Mouse (Mus musculus): ENCODE measurements around the gene Ms4a6d. TPM values are rescaled to one million over a fixed set of nuclear protein-coding genes. Genes with fewer than 3 reads are reported as not detected.

Ms4a6d gene
- total and polyA plus RNA-seq, 2 experiments from 2014 or later, result 2.3 to 3.0 TPM

- Histone ChIP-seq H3K4me2 (ENCODE audit: low read depth, low read length) (no peak overlapping the region), H3K27ac (no peak overlapping the region), H3K4me3 (ENCODE audit: low read length) (no peak overlapping the region), H3K9me3 (ENCODE audit: low read length) (no peaks in the 10 kb centered on the region), H3K27me3 (ENCODE audit: insufficient read depth, low read length) (no peaks in the 10 kb centered on the region), H3K36me3 (ENCODE audit: insufficient read depth, low read length) (no peaks in the 10 kb centered on the region), H3K4me1 (ENCODE audit: insufficient read depth, low read length) (no peaks in the 10 kb centered on the region), H3K9ac (replicated peaks; ENCODE audit: low read length) (no peak overlapping the region)
- no peak for TF ChIP-seq CTCF (IDR thresholded peaks at IDR 0.05; ENCODE audit: low read depth)
- no peak for DNase-seq (ENCODE audit: low spot score)
- WGBS, result 26% methylated on average over 2 of the region's 2 CpGs
- no peak for ATAC-seq
Observed at GRCm38 (mm10) chr19:11537336-11537735, 67.3 kb downstream of the Ms4a6d start.

Other genes with a start within 250 kb of the Ms4a6d start
- gene Ms4a4a, start 229.3 kb downstream of the Ms4a6d start, total RNA-seq (2014; rRNA removed), result 1.5 and 2.3 TPM in 2 replicates
- gene Ms4a4a, start 229.3 kb downstream of the Ms4a6d start, polyA plus RNA-seq (2015; fragmentation: Nextera tagmentation; extraction: Ambion mirVana), result 2.1 and 2.6 TPM in 2 replicates
- gene Ms4a4c, start 200.1 kb downstream of the Ms4a6d start, total RNA-seq (2014; rRNA removed), result not detected in 2 replicates
- 0.20 and 0.23 TPM in 2 replicates for gene Ms4a4c, start 200.1 kb downstream of the Ms4a6d start, polyA plus RNA-seq (2015; fragmentation: Nextera tagmentation; extraction: Ambion mirVana)
- not detected in 2 replicates for gene Ms4a4b, start 161.3 kb downstream of the Ms4a6d start, total RNA-seq (2014; rRNA removed)
- not detected in 2 replicates for gene Ms4a4b, start 161.3 kb downstream of the Ms4a6d start, polyA plus RNA-seq (2015; fragmentation: Nextera tagmentation; extraction: Ambion mirVana)
- 0.32 and 2.3 TPM in 2 replicates for gene Ms4a6c, start 135.5 kb downstream of the Ms4a6d start, total RNA-seq (2014; rRNA removed)
- 2.4 and 3.3 TPM in 2 replicates for gene Ms4a6c, start 135.5 kb downstream of the Ms4a6d start, polyA plus RNA-seq (2015; fragmentation: Nextera tagmentation; extraction: Ambion mirVana)
- gene Gm8369, start 118.9 kb downstream of the Ms4a6d start, total RNA-seq (2014; rRNA removed), result not detected in 2 replicates
- gene Gm8369, start 118.9 kb downstream of the Ms4a6d start, polyA plus RNA-seq (2015; fragmentation: Nextera tagmentation; extraction: Ambion mirVana), result not detected in 2 replicates
- 3.1 and 8.7 TPM in 2 replicates for gene Ms4a6b, start 88.3 kb downstream of the Ms4a6d start, total RNA-seq (2014; rRNA removed)
- gene Ms4a6b, start 88.3 kb downstream of the Ms4a6d start, polyA plus RNA-seq (2015; fragmentation: Nextera tagmentation; extraction: Ambion mirVana), result 2.3 and 2.6 TPM in 2 replicates
- not detected in 2 replicates for gene Ms4a4d, start 68.0 kb downstream of the Ms4a6d start, total RNA-seq (2014; rRNA removed)
- not detected in 2 replicates for gene Ms4a4d, start 68.0 kb downstream of the Ms4a6d start, polyA plus RNA-seq (2015; fragmentation: Nextera tagmentation; extraction: Ambion mirVana)
- 3.7 TPM in 1 of 2 replicates, not detected in the other for gene Ms4a2, start 18.9 kb upstream of the Ms4a6d start, total RNA-seq (2014; rRNA removed)
- gene Ms4a2, start 18.9 kb upstream of the Ms4a6d start, polyA plus RNA-seq (2015; fragmentation: Nextera tagmentation; extraction: Ambion mirVana), result 0.19 and 0.36 TPM in 2 replicates
- not detected in 2 replicates for gene Ms4a3, start 36.0 kb upstream of the Ms4a6d start, total RNA-seq (2014; rRNA removed)
- gene Ms4a3, start 36.0 kb upstream of the Ms4a6d start, polyA plus RNA-seq (2015; fragmentation: Nextera tagmentation; extraction: Ambion mirVana), result not detected in 2 replicates
- not detected in 2 replicates for gene Oosp2, start 55.7 kb upstream of the Ms4a6d start, total RNA-seq (2014; rRNA removed)
- gene Oosp2, start 55.7 kb upstream of the Ms4a6d start, polyA plus RNA-seq (2015; fragmentation: Nextera tagmentation; extraction: Ambion mirVana), result not detected in 2 replicates
- not detected in 2 replicates for gene Oosp1, start 86.3 kb upstream of the Ms4a6d start, total RNA-seq (2014; rRNA removed)
- gene Oosp1, start 86.3 kb upstream of the Ms4a6d start, polyA plus RNA-seq (2015; fragmentation: Nextera tagmentation; extraction: Ambion mirVana), result not detected in 2 replicates
- not detected in 2 replicates for gene Oosp3, start 92.2 kb upstream of the Ms4a6d start, total RNA-seq (2014; rRNA removed)
- gene Oosp3, start 92.2 kb upstream of the Ms4a6d start, polyA plus RNA-seq (2015; fragmentation: Nextera tagmentation; extraction: Ambion mirVana), result not detected in 2 replicates
- not detected in 2 replicates for gene Gif, start 142.7 kb upstream of the Ms4a6d start, total RNA-seq (2014; rRNA removed)
- not detected in 2 replicates for gene Gif, start 142.7 kb upstream of the Ms4a6d start, polyA plus RNA-seq (2015; fragmentation: Nextera tagmentation; extraction: Ambion mirVana)
- gene Mrpl16, start 165.5 kb upstream of the Ms4a6d start, total RNA-seq (2014; rRNA removed), result 8.8 and 14.4 TPM in 2 replicates
- 54.2 and 59.1 TPM in 2 replicates for gene Mrpl16, start 165.5 kb upstream of the Ms4a6d start, polyA plus RNA-seq (2015; fragmentation: Nextera tagmentation; extraction: Ambion mirVana)
- gene Stx3, start 214.6 kb upstream of the Ms4a6d start, total RNA-seq (2014; rRNA removed), result 9.2 and 16.0 TPM in 2 replicates
- 24.3 and 25.5 TPM in 2 replicates for gene Stx3, start 214.6 kb upstream of the Ms4a6d start, polyA plus RNA-seq (2015; fragmentation: Nextera tagmentation; extraction: Ambion mirVana)
- not detected in 2 replicates for gene Olfr1417, start 234.4 kb upstream of the Ms4a6d start, total RNA-seq (2014; rRNA removed)
- 0.19 and 0.20 TPM in 2 replicates for gene Olfr1417, start 234.4 kb upstream of the Ms4a6d start, polyA plus RNA-seq (2015; fragmentation: Nextera tagmentation; extraction: Ambion mirVana)

Data from hindbrain, postnatal 0 days (tissue).